Mouse (Mus musculus): Measurements from ENCODE around the gene Rela. TPM values are rescaled to one million over a fixed set of nuclear protein-coding genes. Genes with fewer than 3 reads are reported as not detected.

Rela gene
- polyA plus RNA-seq, 1 experiment = 61.0 TPM

DNA sequence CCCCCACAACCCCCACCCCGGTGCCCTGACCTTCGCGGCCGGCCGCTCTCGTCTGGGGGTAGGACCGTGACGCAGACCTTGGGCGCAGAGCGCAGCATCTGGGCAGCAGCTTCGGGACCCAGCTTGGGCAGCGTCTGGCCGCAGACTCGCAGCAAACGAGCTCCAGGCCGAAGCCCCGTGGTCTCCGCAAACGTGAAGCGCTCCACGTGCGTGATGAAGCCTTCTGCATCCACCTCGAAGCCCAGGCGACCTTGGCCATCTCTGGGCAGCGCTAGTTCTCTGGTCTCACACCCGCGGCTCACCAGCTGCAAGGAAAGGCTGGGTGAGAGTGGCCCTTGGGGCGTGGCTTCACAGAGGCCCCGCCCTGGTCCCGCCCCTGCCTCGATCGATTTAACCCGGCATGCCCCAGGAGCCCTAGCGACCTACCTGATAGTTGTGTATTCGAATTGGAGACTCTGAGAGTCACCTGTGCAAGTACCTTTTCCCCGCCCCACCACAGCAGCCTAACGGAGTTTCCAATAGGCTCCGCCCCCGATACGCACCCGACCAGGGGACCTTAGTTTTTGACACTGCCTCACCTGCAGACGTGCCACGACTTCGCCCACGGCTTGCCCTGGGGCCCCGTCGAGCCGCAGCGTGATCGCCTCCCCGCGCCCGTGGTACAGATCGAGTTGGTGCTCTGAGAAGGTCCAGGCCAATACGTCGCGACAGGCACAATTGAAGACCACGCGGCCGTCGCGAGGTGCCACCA, 16.9 kb downstream of the Rela start:
- Histone ChIP-seq H3K4me3 (ENCODE audit: low read depth, low read length) (peak overlapping the region; percentile 56), H3K27ac (ENCODE audit: insufficient read depth, low read depth, low read length) (no peak overlapping the region), H3K36me3 (ENCODE audit: control insufficient read depth, insufficient read depth, low read length) (peaks cover 2% of the 10 kb centered on the region; the same call in 1 of the 2 replicates)

DNA sequence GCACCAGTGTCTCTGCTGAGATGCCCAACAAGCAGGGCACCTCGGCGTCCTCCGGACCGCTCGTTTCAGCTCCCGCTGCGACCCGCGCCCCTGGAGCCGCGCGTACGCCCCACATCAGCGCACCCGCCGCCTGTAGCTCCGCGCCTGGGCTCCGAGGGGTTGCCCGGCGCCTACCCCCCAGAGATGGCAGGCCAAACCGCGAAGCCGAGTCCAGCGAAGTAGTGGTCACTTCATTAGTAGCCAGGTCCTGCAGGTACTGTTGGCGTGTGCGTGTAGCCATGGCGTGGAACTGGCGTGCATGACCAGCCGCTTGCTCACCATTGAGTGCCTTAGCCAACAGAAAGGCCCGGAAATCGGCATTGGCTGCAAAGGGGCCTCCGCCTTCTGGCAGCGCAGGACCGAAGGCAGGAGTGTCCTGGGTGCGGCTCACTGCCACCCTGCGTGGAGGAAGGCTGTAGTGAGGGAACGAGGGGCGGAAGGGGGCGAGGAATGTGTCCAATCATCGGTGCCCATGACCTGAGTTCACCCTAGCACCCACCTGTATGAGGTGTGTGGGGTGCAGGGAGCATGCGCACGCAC, 17.5 kb downstream of the Rela start:
- H3K27ac ChIP-seq (ENCODE audit: insufficient read depth, low read depth, low read length) = no peak overlapping the region
- peaks cover 4% of the 10 kb centered on the region; the same call in 1 of the 2 replicates for H3K36me3 ChIP-seq (ENCODE audit: control insufficient read depth, insufficient read depth, low read length)
- H3K27me3 ChIP-seq (ENCODE audit: control insufficient read depth, insufficient read depth, low read length) = no peaks in the 10 kb centered on the region
- peaks cover 11% of the 10 kb centered on the region for H3K4me1 ChIP-seq (ENCODE audit: control insufficient read depth, insufficient read depth, insufficient read length, low read length)
- TF ChIP-seq POLR2A (IDR thresholded peaks at IDR 0.05; ENCODE audit: low read depth, low read length) = no peak
- TF ChIP-seq CTCF (IDR thresholded peaks at IDR 0.05; ENCODE audit: extremely low read depth, insufficient read length, insufficient replicate concordance, low read depth, low read length) = no peak
- WGBS = 25% methylated on average over 43 of the region's 43 CpGs
- peak overlapping the region; percentile 56 for H3K4me3 ChIP-seq (ENCODE audit: low read depth, low read length)

More for the DNA sequence above, 16.9 kb downstream of the Rela start:
- TF ChIP-seq CTCF (IDR thresholded peaks at IDR 0.05; ENCODE audit: extremely low read depth, insufficient read length, insufficient replicate concordance, low read depth, low read length) = no peak
- TF ChIP-seq POLR2A (IDR thresholded peaks at IDR 0.05; ENCODE audit: low read depth, low read length) = no peak
- Histone ChIP-seq H3K4me1 (ENCODE audit: control insufficient read depth, insufficient read depth, insufficient read length, low read length) (peaks cover 11% of the 10 kb centered on the region), H3K27me3 (ENCODE audit: control insufficient read depth, insufficient read depth, low read length) (no peaks in the 10 kb centered on the region)
- WGBS = 29% methylated on average over 62 of the region's 62 CpGs

GRCm38 (mm10) chr19:5660942-5661751, 23.9 kb downstream of the Rela start:
- TF ChIP-seq POLR2A (IDR thresholded peaks at IDR 0.05; ENCODE audit: low read depth, low read length) = no peak
- no peak for TF ChIP-seq CTCF (IDR thresholded peaks at IDR 0.05; ENCODE audit: extremely low read depth, insufficient read length, insufficient replicate concordance, low read depth, low read length)
- Histone ChIP-seq H3K4me3 (ENCODE audit: low read depth, low read length) (peak overlapping the region; percentile 57), H3K36me3 (ENCODE audit: control insufficient read depth, insufficient read depth, low read length) (peaks cover 15% of the 10 kb centered on the region), H3K4me1 (ENCODE audit: control insufficient read depth, insufficient read depth, insufficient read length, low read length) (peaks cover 7% of the 10 kb centered on the region), H3K27me3 (ENCODE audit: control insufficient read depth, insufficient read depth, low read length) (no peaks in the 10 kb centered on the region), H3K27ac (ENCODE audit: insufficient read depth, low read depth, low read length) (peak overlapping the region; percentile 83)
- 73% methylated on average over 16 of the region's 16 CpGs for WGBS

GRCm38 (mm10) chr19:5662310-5662709, 25.0 kb downstream of the Rela start:
- H3K27me3 ChIP-seq (ENCODE audit: control insufficient read depth, insufficient read depth, low read length) = no peaks in the 10 kb centered on the region
- no peak for TF ChIP-seq POLR2A (IDR thresholded peaks at IDR 0.05; ENCODE audit: low read depth, low read length)
- TF ChIP-seq CTCF (IDR thresholded peaks at IDR 0.05; ENCODE audit: extremely low read depth, insufficient read length, insufficient replicate concordance, low read depth, low read length) = no peak
- H3K4me1 ChIP-seq (ENCODE audit: control insufficient read depth, insufficient read depth, insufficient read length, low read length) = peaks cover 7% of the 10 kb centered on the region
- peak overlapping the region; percentile 83 for H3K27ac ChIP-seq (ENCODE audit: insufficient read depth, low read depth, low read length)
- H3K36me3 ChIP-seq (ENCODE audit: control insufficient read depth, insufficient read depth, low read length) = peaks cover 26% of the 10 kb centered on the region
- 74% methylated on average over 8 of the region's 8 CpGs for WGBS
- peak overlapping the region; percentile 70 for H3K4me3 ChIP-seq (ENCODE audit: low read depth, low read length)

- peak within 1 kb of the TSS; percentile 70 for H3K4me3 ChIP-seq (ENCODE audit: low read depth, low read length)
- peaks cover 30% of the 10 kb centered on the region for H3K36me3 ChIP-seq (ENCODE audit: control insufficient read depth, insufficient read depth, low read length)
- no peak for TF ChIP-seq CTCF (IDR thresholded peaks at IDR 0.05; ENCODE audit: extremely low read depth, insufficient read length, insufficient replicate concordance, low read depth, low read length)
- peak; percentile 61; the same call in 1 of the 2 replicates for TF ChIP-seq POLR2A (IDR thresholded peaks at IDR 0.05; ENCODE audit: low read depth, low read length)
- 4% methylated on average over 32 of the region's 32 CpGs for WGBS
- H3K27ac ChIP-seq (ENCODE audit: insufficient read depth, low read depth, low read length) = peak within 1 kb of the TSS; percentile 47
- no peaks in the 10 kb centered on the region for H3K27me3 ChIP-seq (ENCODE audit: control insufficient read depth, insufficient read depth, low read length)
- peaks cover 7% of the 10 kb centered on the region for H3K4me1 ChIP-seq (ENCODE audit: control insufficient read depth, insufficient read depth, insufficient read length, low read length)
Measured at GRCm38 (mm10) chr19:5662981-5663913, 26.0 kb downstream of the Rela start, which contains the start of gene Sipa1. Gene Sipa1, minus strand, starts transcription at chr19:5663707.

GRCm38 (mm10) chr19:5664669-5665257, 27.5 kb downstream of the Rela start:
- H3K4me1 ChIP-seq (ENCODE audit: control insufficient read depth, insufficient read depth, insufficient read length, low read length) = peaks cover 7% of the 10 kb centered on the region
- WGBS = 95% methylated on average over 10 of the region's 10 CpGs
- H3K27me3 ChIP-seq (ENCODE audit: control insufficient read depth, insufficient read depth, low read length) = no peaks in the 10 kb centered on the region
- H3K36me3 ChIP-seq (ENCODE audit: control insufficient read depth, insufficient read depth, low read length) = peaks cover 31% of the 10 kb centered on the region
- no peak overlapping the region for H3K4me3 ChIP-seq (ENCODE audit: low read depth, low read length)
- TF ChIP-seq CTCF (IDR thresholded peaks at IDR 0.05; ENCODE audit: extremely low read depth, insufficient read length, insufficient replicate concordance, low read depth, low read length) = no peak
- no peak for TF ChIP-seq POLR2A (IDR thresholded peaks at IDR 0.05; ENCODE audit: low read depth, low read length)
- no peak overlapping the region for H3K27ac ChIP-seq (ENCODE audit: insufficient read depth, low read depth, low read length)

Data from small intestine, adult 2 months (tissue).